Mouse (Mus musculus) CD4-positive, CD25-positive, alpha-beta regulatory T cell, adult 4 months (primary cell): ENCODE measurements around the gene Cyb5d1. TPM values are rescaled to one million over a fixed set of nuclear protein-coding genes. Genes with fewer than 3 reads are reported as not detected.
"Not testable (repeated sequence)": the region's sequence is repeated elsewhere in the genome, so short reads cannot be mapped to it uniquely, and the experiment has no call there.

Experiments
- ATAC-seq: one replicate; pipeline ENCODE4 v1.8.0; 2017
- polyA plus RNA-seq, 2 experiments: library from polyadenylated mRNA; unstranded; fragments of 100-300 nt; shearing (Covaris generic); gene quantifications; one replicate each; pipeline ENCODE4 v1.2.1; 2017

The Cyb5d1 gene
- polyA plus RNA-seq, 2 experiments from 2014 or later: 17.0 to 28.2 TPM

DNA sequence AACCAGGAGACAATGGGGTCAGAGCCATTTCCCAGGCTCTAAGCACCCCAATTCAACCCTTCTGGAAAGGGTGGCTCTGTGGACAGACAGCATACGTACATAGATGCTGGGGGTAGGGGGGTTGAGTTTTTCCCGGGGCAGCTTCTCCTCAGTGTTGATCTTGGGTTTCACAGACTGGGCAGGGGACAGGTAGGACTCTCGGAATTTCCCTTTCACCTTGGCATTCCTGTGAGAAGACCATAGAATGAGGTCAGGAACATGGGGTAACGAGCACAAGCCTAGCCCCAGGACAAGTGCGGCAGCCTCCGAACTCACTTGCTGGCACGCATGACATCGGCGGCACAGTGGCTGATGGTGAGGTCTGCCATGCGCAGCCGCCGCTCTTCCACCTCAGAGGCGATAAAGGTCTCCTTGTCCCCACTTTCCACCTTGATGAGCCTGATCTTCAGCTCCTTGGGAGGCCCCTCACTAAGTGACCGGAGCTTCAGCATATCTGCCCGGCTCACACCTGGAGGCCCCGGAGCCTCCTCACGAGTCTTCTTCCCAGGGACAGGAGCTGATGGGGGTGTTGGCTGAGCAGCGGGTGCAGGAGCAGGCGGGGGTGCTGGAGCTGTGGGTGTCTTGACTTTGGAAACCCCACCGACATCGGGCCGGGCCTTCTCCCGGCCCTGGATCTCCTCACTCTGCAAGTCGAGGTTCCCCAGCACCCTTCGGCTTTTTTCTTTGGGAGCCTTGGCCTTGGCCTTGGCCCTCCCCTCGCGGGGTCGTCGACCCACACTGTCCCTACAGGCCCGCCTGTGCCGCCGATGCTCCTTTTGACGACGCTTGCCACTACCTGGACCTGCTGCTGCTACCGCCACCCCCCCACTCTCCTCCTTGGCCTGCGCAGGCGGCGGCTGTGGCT lies 8.5 kb upstream of the Cyb5d1 start:
- no peak for ATAC-seq

DNA sequence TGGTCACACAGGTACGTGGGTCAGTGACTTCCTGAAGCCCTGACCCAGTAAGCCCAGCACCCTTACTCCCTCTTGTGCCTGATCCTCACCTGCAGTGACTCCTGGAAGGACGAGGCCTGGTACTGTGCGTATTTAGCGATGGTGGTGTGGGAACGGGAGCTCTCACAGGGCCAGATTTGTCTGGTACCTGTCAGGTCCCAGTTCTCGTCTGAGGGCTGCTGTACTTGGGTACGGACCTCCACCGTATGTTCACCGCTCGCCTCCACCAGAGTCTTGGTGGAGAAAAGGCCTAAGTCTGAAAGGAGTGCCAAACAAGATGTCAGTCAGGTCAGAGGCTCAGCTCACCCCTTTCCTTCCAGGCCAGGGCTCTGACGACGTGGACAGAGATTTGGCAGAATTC lies 6.6 kb upstream of the Cyb5d1 start:
- ATAC-seq: no peak

DNA sequence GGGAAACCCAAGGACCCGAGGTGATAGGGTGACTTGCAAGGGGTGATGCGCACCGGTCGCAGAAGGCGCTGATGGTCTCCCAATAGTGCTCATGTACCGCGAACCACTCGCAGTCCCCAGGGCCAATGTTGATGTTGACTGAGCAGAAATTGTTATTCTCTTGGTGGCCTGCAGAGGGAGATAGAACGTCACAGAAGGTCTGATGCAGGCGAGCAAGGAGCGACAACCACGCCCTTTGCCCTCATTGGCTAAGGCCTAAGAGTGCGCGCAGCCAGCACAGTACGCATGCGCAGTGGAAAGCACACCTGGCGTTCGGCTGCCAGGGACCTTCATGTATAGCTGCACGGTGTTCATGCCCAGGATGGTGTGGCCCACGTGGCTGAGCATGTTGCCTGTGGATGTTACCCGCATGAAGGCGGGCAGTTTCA lies 5.8 kb upstream of the Cyb5d1 start:
- ATAC-seq: peak; percentile 88

DNA sequence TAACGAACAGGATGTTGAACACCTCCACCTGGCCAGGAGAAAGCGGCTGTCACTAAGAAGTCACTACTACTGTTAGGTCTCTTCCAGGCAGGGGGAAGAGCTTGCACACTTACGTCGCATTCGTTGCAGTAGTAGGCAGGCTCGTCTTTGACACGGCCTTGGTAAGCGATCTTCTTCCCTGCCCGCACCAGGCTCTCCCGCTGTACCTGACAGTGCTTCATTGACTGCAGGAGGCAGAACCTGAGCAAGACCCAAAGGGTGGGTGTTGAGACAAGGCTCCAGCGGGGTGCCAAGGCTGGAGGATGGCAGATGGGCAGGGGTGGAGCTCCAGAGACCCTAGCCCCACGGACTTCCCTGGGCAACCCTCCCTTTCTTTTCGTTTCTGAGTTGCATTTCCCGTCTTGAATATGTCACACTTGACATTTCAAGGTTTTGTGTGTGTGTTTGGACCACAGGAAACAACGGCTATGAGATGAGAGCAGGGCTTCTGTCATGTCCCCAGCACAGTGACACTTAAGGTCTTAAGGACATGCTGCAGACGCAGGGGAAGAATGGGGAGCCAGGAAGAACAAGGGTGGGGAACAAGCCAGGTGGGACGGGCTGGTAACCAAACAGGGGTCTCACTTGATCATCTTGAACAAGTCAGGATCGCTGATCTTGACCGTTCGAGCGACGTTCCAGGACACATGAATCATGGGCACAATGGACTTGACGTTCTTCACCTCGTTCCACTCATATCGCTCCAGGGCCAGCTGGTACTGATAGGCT lies 4.8 kb upstream of the Cyb5d1 start:
- ATAC-seq: no peak

DNA sequence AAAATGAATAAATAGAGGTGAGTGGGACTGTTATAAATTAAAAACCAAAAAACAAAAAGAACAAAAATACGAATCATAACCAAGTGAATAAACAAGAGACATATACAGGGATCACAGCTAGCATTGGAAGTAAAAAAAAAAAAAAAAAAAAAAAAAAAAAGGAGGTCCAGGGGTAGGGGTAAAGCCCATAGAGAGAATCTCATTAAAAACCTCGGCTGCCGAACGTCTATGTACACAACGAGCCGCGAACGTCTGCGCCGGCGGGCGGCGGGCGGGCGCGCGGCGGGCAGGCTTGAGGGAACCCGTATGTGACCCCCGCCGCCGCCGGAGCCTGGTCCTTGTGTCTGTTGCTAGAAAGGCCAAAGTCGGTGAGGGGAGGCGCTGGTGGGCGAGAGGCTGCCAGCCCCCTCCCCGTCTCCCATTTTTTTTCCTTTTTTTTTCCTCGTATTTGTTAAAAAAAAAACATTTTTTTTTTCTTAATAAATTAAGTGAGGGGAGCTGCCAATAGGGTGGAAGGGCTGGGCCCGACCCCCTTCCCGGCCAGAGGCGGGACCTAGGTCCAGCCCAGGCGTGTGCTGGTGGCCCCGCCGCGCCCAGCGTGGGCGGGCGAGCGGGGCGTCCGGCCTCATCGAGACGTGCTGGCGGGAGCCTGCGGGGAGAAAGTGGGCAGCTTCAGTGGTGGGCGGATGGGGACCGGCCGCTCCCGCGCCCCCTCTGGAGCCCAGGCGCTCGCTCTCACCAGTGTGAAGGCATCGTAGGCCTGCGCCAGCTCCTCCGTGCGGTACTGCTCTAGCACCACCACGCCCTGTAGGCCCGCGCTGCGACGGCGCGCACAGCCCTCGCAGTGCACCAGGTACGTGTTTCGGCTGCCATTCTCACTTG lies 4.0 kb upstream of the Cyb5d1 start:
- ATAC-seq: no peak

DNA sequence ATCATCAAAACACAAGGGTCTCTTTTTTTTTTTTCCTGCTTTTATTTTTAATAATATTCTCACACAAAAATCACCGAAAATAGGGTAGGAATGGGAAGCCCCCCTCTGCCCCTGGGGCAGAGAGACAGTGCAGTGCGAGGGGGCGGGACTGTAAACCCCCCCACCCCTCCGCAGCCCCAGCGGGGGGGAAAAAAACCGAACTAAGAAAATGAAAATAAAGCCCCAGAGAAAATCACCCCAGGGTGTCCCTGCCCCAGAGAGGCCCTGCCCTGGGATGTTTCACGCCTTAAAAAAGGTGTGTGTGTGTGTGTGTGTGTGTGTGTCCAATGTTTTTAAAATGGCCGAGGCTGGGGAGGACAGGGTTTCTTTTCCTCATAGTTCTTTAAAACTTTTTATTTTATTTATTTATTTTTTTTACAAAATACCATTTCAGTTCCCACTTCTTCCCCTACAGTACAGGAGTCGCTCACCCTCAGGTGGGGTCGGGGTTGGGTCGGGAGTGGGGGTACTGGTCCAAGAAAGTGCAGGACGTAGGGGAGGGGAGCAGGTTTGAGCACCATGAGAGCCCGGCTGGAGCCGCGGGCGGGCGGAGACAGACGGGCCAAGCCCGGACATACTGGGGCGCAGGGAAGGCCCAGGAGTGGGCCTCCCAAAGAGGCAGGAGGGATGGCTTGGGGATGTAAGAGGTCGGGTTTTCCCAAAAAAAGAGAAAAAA lies 3.2 kb upstream of the Cyb5d1 start:
- ATAC-seq: no peak

DNA sequence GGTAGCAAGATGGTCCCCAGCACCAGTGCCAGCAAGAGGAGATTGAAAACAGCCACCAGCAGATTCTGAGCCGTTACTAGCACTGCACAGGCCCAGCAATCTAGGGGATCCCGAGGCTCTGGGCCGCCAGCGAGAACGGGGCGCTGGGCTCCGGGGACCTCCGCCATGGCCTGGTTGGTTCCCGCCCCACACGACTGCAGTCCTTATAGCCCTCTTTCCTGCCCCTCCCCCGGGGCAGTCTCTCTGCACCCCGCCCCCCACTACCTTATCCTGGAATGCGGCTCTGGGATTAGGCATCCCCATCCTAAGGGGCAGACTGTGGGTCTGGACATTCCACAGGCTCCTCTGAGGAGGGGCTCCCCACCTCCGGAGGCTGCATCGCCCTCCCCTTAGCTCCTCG lies 2.6 kb upstream of the Cyb5d1 start, which contains the start of gene Tmem88:
TSS of gene Tmem88 (minus strand) at position 176 of the 400 bp plus-strand sequence.
- no peak for ATAC-seq

DNA sequence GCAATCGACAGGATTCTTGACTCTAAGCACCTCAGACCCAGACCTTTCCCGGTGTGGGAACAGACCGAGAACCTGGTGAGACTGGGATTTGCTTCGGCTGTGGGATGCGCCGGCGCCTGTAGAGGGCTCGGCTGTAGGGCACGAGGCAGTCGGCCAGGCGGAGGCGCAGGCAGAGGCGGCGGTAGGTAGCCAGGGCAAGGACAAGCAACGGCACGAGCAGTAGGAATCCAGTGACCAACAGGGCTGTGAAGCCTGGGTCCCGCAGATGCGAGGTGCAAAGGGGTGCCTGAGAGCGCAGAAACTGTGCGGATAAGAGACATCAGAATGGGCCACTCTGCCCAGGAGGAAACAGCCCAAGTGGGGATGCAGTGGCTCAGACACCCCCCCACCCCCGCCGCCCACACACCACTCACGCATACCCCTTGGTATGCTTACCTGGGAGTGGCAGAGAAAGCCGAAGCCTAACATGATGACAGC lies 2.2 kb upstream of the Cyb5d1 start:
- ATAC-seq: no peak

DNA sequence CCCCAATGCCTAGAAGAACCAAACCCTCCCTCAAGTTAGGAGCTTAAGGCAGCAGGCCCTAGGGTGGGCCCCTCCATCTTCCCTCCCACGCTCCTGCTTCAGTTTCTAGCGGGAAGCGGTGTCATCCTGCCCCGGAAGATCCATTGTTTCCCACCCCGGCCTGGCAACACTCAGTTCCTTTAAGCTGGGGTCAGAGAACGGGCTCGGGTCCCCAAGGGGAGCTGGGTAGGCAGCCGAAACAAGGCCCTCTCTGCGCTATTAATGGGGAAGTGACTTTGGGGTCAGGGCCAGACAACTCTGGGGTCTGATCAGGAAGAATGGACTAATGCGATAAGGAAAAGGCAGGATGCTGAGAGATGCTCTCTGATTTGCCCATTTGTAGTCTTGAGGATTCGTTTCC lies 1.3 kb upstream of the Cyb5d1 start:
- ATAC-seq: no peak

DNA sequence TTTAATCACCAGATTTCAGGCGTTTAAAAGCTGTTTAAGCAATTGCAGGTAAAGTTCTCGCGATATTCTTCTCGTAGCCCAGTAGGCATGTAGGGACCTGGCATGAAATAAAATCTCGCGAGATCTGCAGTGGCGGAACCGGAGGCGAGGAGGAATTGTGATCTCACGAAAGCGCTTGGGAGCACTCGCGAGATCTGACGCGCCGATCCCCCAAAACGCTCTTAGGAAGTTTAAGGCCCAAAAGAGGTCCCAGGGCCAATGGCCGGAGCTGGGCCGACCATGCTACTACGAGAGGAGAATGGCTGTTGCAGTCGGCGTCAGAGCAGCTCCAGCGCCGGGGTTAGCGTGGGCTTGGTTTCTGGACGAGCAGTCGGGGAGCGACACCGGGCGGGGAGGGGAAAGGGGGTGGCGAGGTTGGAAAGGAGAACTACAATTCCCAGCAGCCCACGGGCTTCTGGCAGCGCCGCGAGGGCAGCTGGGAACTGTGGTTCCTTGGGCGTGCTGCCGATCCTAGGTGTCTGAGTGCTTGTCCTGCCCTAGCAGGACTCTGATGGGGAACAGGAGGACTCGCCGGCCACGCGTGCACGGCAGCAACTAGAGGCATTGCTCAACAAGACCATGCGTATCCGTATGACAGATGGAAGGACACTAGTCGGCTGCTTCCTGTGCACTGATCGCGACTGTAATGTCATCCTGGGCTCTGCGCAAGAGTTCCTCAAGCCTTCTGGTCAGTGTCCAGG lies 373 bp upstream of the Cyb5d1 start:
- ATAC-seq: peak; percentile 92

DNA sequence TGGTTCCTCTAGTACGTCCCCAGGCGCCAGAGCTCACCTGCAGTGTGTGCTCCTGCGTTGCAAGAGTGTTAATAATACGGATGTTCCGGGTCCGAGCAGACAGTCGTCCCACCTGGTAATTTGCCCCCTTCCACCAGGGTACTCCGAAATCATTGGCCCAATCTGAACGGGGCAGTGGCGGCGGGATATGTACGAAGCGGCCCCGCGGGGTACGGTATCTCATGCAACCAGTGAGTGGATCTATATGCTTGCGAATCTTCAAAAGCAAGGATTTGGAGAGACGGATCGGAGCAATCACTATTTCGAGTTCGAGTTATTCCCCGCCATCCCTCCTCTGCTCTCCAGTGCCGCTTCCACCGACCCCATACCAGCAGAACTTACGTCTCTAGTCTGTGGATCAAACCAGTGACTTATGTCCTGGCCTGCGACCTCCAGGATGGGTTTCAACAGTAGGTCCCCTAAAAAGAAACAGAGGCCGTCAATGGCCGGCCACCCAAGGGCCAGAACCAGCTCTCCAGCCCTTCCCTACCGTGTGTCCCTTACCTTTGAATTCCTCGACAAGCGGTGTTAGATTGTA lies 752 bp downstream of the Cyb5d1 start:
- ATAC-seq: not testable (repeated sequence)

DNA sequence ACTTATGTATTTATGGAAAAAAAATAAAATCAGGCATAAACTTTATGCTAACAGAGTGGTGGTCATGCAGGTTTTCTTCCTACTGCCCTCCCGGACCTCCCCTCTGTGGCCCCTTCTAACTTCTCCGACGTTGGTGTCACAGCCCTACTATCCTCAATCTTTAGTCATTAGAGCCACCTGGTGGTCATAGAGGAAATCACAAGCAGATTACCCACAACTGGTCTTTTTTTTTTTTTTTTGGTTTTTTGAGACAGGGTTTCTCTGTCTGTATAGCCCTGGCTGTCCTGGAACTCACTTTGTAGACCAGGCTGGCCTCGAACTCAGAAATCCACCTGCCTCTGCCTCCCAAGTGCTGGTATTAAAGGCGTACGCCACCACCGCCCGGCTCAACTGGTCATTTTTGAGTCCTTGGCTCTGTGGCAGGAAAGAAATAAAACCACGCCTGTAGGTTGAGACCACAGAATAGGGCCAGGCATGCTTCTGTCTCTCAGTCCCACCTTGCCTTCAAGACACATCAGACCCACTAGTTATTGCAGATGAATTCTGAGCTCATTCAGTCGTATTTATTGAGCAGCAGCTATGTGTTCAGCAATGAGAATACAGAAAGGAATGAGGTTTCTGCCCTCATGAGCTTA lies 4.9 kb downstream of the Cyb5d1 start:
- no peak for ATAC-seq

DNA sequence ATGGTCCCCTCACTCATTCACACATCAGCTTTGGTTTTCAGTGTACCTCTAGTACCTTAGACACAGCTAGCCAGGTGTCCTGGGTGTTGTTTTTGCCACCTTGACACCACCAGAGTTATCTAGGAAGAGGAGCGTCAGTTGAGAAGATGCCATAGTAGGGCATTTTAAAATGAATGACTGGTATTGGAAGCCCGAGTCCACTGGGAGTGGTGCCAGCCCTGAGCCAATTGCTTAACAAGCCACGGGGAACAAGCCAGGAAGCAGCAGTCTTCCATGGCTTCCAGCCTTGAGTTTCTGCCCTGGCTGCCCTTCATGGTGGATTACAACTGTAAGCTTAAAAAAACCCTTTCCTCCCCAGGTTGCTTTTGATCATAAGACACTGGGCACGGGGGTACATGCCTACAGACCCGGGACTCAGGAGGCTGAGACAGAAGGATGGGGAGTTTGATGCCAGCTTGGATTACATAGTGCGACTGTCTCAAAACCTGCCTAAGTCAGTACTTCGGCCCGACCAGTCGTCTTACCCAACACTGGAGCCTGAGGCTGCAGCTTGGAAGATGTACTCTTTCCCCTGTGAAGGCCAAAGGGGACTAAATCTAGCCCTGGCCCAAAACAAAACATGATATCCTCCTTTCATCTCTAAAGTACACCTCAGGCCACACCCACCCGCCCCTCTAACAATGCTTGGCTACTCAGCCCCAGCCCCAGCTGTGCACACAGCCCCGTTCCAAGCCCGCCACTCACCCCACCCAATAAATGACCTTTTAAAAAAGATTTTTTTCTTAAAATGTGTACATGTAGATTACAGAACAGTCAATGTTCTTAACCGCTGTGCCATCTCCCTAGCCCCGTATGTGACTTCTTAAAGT lies 5.7 kb downstream of the Cyb5d1 start:
- no peak for ATAC-seq

DNA sequence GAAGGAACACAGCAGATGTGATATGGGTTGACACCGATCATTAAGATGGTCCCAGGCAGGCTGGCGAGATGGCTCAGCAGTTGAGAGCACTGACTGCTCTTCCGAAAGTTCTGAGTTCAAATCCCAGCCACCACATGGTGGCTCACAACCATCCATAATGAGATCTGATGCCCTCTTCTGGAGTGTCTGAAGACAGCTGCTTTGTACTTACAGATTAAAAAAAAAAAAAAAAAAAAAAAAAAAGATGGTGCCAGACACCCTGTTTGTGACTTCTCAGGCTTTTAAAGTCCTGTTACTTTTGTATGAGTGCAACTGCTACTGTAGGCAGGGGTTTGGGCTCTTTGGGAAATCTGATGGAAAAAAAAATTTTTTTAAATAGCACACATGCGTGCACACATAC lies 6.8 kb downstream of the Cyb5d1 start:
- no peak for ATAC-seq

DNA sequence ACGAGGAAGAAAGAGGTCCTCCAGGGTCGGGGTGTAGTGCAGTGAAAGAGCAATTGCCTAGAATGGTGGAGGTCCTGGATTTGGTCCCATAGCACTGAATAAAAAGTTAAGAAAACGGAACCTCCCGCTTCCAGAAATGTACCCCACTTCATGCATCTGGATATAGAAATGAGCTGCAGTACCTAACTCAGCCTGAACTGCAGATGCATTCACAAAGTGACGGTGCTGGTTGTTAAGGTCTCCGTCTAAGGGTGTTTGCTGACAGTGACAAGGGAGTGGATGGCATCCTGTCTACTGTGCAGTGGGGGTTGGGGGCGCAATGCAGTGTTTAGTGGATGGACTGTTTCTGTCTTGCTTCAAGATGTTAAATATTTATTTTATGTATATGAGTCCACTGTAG lies 8.7 kb downstream of the Cyb5d1 start:
- ATAC-seq: no peak

DNA sequence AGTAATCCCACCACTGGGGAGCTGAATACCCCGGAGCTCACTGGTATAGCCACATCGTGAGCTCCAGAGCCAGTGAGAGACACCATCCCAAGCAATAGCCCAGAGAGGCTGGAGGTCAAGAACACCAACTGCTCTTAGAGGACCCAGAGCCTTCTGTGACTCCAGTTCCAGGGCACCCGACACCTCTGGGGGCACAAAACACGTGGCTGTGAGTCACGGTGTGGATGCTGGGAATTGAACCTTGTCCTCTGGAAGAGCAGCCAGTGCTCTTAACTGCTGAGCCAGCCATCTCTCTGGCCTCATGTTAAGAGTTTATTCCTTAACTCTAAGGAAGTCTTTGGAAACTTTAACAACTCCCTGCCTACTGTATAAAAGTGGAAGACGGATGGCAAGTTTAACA lies 10.5 kb downstream of the Cyb5d1 start:
- no peak for ATAC-seq

DNA sequence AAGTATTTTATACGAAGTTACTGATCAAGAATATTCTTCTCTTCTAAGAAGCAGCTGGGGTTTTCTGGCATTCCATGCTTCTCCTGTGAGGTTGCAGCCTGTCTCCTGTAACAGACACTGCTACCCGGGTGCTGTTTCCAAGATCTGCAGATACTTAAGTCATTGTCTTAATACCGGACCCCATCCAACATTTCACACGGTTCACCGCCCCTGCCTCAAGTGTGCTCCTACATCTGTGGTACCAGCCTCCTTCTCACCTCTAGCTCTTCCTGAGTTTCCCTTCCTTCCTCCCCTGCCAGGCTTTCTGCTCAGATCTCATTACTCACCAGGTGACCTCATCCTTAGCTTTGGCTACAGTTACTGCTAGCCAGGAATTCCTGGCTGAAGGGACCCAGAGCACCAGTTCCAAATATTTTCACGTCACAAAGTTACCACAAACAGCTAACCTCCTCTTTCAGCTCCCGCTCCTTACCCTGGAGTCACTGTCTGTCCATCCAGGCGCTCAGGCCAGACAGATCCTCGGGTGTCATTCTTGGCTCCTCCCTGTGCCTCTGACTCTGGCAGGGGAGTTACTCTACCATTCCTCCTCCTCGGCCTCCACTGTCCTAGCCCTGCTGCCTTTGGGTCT lies 12.8 kb downstream of the Cyb5d1 start:
- ATAC-seq: no peak

DNA sequence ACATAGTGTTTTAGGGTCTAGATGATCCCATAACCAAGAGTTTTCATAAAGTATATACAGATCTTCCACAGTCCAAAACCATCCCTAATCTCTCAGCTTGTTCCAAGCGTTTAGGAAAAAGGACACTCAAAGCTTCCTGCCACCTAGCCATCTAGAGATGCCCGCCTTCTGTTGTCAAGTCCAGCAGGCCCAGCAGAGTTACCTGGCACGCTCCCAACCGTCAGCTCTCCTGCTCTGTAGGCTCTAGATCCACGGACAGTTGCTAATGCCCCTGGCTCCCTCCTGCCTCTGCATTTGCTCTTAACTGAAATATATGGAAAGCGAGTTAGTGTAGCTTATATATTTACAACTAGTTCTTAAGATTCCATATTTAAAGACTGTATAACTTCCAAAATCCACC lies 14.1 kb downstream of the Cyb5d1 start:
- no peak for ATAC-seq

DNA sequence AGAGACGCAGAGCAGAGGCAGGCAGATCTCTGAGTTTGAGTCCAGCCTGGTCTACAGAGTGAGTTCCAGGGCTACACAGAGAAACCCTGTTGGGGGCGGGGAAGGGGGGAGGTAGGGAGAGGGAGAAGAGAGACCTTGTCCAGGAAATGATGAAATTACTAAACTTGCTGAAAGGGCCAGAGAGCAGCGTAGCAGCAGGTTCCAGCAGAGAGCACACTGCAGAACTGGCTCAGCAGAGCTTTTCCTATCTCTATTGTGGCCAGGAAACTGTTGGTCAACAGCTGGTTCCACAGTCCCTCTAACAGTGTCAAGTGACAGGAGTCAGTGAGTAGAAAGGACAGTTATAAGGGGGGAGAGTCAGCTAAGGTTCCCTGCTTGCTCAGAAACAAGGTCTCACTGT lies 15.8 kb downstream of the Cyb5d1 start:
- ATAC-seq: no peak
